Mouse (Mus musculus) ES-E14 (cell line): ENCODE data around the gene Cmc2. TPM values are rescaled to one million over a fixed set of nuclear protein-coding genes. Genes with fewer than 3 reads are reported as not detected.

Source experiments
- DNase-seq: peaks from one replicate; pipeline ENCODE4 v3.0.0-alpha.2; 2013; ENCODE audit warnings: low read depth, low spot score
- H3K27ac ChIP-seq: 2 replicates; pipeline ENCODE4 v1.5.1; 2012; ENCODE audit warnings: low read depth, mild to moderate bottlenecking, low read length, moderate library complexity, mixed read lengths; ENCODE audit not compliant: poor library complexity, insufficient read depth, severe bottlenecking
- H3K36me3 ChIP-seq: 2 replicates; pipeline ENCODE4 v1.6.1; 2012; ENCODE audit warnings: mild to moderate bottlenecking, low read length, moderate library complexity, mixed read lengths; ENCODE audit not compliant: control insufficient read depth, poor library complexity, insufficient read depth, severe bottlenecking
- H3K4me1 ChIP-seq, 2 experiments: fragments of 150-350 bp in 1 of 2; sonication (generic) in 1 of 2; 2 replicates each; pipeline ENCODE4 v1.6.1; 2012; ENCODE audit warnings: low read length in 2 of 2, mild to moderate bottlenecking in 1 of 2, mixed read lengths in 1 of 2; ENCODE audit not compliant: control insufficient read depth in 2 of 2, insufficient read depth in 2 of 2, poor library complexity in 1 of 2
- H3K4me3 ChIP-seq, 2 experiments: fragments of 150-350 bp in 1 of 2; sonication (generic) in 1 of 2; 2 replicates each; pipeline ENCODE4 v1.5.1; 2012; ENCODE audit warnings: low read length in 2 of 2, low read depth in 1 of 2, mild to moderate bottlenecking in 1 of 2, mixed read lengths in 1 of 2; ENCODE audit not compliant: insufficient read depth in 1 of 2, poor library complexity in 1 of 2, severe bottlenecking in 1 of 2
- H3K9ac ChIP-seq: 2 replicates; pipeline ENCODE4 v1.6.1; 2012; ENCODE audit warnings: low read depth, mild to moderate bottlenecking, low read length, mixed read lengths; ENCODE audit not compliant: poor library complexity, insufficient read depth, severe bottlenecking
- H3K9me3 ChIP-seq: fragments of 150-350 bp; sonication (generic); 2 replicates; pipeline ENCODE4 v1.6.1; 2012; ENCODE audit warnings: low read depth, mild to moderate bottlenecking, low read length; ENCODE audit not compliant: control insufficient read depth, insufficient read depth
- CHD2 ChIP-seq: IDR thresholded peaks from 2 replicates; pipeline ENCODE4 v1.6.1; 2014; ENCODE audit warnings: mild to moderate bottlenecking, low read depth, low read length, inconsistent platforms
- HCFC1 ChIP-seq: IDR thresholded peaks from 2 replicates; pipeline ENCODE4 v1.6.1; 2012; ENCODE audit warnings: low read length, inconsistent platforms, borderline replicate concordance; ENCODE audit not compliant: insufficient read depth
- MAFK ChIP-seq: IDR thresholded peaks from 2 replicates; pipeline ENCODE4 v1.6.1; 2014; ENCODE audit warnings: mild to moderate bottlenecking, low read depth, low read length, inconsistent platforms; ENCODE audit not compliant: insufficient read depth
- ZC3H11A ChIP-seq: IDR thresholded peaks from 2 replicates; pipeline ENCODE4 v1.6.1; 2012; ENCODE audit warnings: low read depth, mild to moderate bottlenecking, inconsistent platforms, low read length, borderline replicate concordance
- ZNF384 ChIP-seq: IDR thresholded peaks from 2 replicates; pipeline ENCODE4 v1.6.1; 2012; ENCODE audit warnings: low read depth, low read length, inconsistent platforms
- in situ Hi-C, 2 experiments: fragments of 600-800 bp; cut with MboI; formaldehyde crosslinking; loops; one replicate each; pipeline ENCODE4 v1.15.1; 2025; ENCODE audit warnings: low sequenced_read_pairs in 2 of 2, inconsistent platforms in 1 of 2; ENCODE audit not compliant: unreplicated experiment in 2 of 2
- total RNA-seq: library from RNA; depleted of rRNA; stranded (reverse); fragments of 300-350 nt; gene quantifications from 2 replicates; pipeline ENCODE4 v1.2.3, GENCODE M21; 2012

The Cmc2 gene
- total RNA-seq, 1 experiment, result 33.4 TPM

DNA sequence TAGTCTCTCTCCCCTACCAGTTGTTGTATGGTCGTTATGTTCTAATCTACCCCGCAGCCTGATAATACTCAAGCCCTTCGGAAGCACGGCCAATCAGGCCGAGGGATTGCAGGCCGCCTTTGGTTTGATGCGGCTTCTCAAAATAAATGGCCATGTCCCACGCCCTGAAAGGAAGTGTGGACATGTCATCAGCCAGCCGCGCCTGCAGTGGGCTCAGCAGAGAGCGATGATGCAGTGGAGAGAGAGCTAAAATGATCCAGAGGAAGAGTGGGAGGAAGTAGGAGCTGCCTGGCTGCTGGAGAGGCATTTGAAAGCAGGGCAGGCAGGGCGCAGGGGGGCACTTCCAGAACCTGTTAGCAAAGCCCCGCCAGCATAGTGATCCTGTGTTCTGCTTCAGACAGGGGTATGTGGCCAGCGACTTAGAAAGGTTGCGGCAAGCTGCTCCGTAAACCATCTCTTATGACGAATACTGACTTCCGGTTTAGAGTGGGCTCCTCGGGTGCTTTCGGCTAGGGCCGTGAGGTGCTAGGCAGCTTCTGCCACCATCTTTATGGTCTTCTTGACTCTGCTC lies 25.1 kb upstream of the Cmc2 start:
- Histone ChIP-seq H3K36me3 (peaks cover 3% of the 10 kb centered on the region), H3K27ac (peak overlapping the region; percentile 0; the same call in 1 of the 2 replicates), H3K9ac (peak overlapping the region; percentile 24), H3K4me3 (peak overlapping the region; percentile 24 to 32), H3K9me3 (no peaks in the 10 kb centered on the region), H3K4me1 (peaks cover 0 to 30% of the 10 kb centered on the region in 2 experiments; a peak in 3 of 4 replicates)
- TF ChIP-seq ZNF384 (no peak), CHD2 (no peak), HCFC1 (no peak), ZC3H11A (no peak), MAFK (no peak)
- in situ Hi-C loops, result no loop called here
- DNase-seq, result no peak

GRCm38 (mm10) chr8:116945169-116945910 lies 24.1 kb upstream of the Cmc2 start:
- in situ Hi-C loops, result no loop called here
- Histone ChIP-seq H3K9me3 (no peaks in the 10 kb centered on the region), H3K27ac (peak overlapping the region; percentile 52; the same call in 1 of the 2 replicates), H3K4me3 (no peak overlapping the region; a peak in 1 of 4 replicates), H3K4me1 (peaks cover 0 to 27% of the 10 kb centered on the region in 2 experiments; a peak in 3 of 4 replicates), H3K36me3 (peaks cover 5% of the 10 kb centered on the region), H3K9ac (peak overlapping the region; percentile 8; the same call in 1 of the 2 replicates)
- no peak for DNase-seq
- TF ChIP-seq HCFC1 (no peak), CHD2 (no peak), ZNF384 (no peak), MAFK (no peak), ZC3H11A (no peak)

- in situ Hi-C loops, result no loop called here
- TF ChIP-seq MAFK (no peak), CHD2 (no peak), ZNF384 (no peak)
- H3K36me3 ChIP-seq, result peaks cover 5% of the 10 kb centered on the region
- H3K4me3 ChIP-seq, result peak overlapping the region; percentile 88 to 98
- DNase-seq, result no peak
- H3K4me1 ChIP-seq, result peaks cover 0 to 23% of the 10 kb centered on the region in 2 experiments; a peak in 3 of 4 replicates
- no peak overlapping the region for H3K27ac ChIP-seq
- no peaks in the 10 kb centered on the region for H3K9me3 ChIP-seq
- H3K9ac ChIP-seq, result peak overlapping the region; percentile 86; the same call in 1 of the 2 replicates
Observed at GRCm38 (mm10) chr8:116944385-116944696, 23.1 kb upstream of the Cmc2 start.

- no peak for DNase-seq
- in situ Hi-C loops, result no loop called here
- H3K9ac ChIP-seq, result peak overlapping the region; percentile 86
- H3K27ac ChIP-seq, result no peak overlapping the region
- H3K4me1 ChIP-seq, result peaks cover 0 to 23% of the 10 kb centered on the region in 2 experiments; a peak in 3 of 4 replicates
- TF ChIP-seq ZNF384 (no peak), MAFK (no peak), ZC3H11A (no peak), CHD2 (no peak), HCFC1 (0 out of 2 replicates have a peak, but pooled peaks have one; percentile 23)
- no peaks in the 10 kb centered on the region for H3K9me3 ChIP-seq
- H3K4me3 ChIP-seq, result peak overlapping the region; percentile 88 to 98
- H3K36me3 ChIP-seq, result peaks cover 5% of the 10 kb centered on the region
Observed at GRCm38 (mm10) chr8:116943555-116944384, 22.5 kb upstream of the Cmc2 start.
